Mouse (Mus musculus) adrenal gland, postnatal 10 days (tissue): ENCODE results near the gene Thbs2. TPM values are rescaled to one million over a fixed set of nuclear protein-coding genes. Genes with fewer than 3 reads are reported as not detected.

Experiments
- DNase-seq: peaks from one replicate; pipeline ENCODE4 v3.0.0; 2021; ENCODE audit warnings: mixed read lengths
- total RNA-seq, 2 experiments: library from RNA; stranded (reverse); gene quantifications; 2 replicates each; pipeline ENCODE4 v1.2.3; 2021

The Thbs2 gene
- total RNA-seq, 2 experiments from 2014 or later, result 17.7 to 22.0 TPM

DNA sequence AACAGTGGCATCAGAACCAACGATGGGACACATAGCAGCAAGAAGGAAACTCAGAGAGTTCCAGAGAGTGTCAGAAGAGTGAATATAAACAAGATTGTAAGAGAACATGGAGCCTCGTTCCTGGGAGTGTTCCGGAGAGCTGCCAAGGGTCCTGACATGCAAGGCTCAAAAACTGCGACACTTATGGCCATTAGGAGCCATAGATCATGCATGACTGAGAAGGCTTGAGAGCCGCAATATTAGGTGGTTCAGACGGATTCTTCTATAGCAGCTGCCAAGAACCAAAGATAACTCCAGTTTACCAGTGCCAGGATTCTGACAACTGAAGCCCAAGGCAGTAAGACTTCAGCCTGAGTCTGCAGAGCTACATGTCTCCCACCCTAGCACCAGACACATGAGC, 3.1 kb upstream of the Thbs2 start:
- DNase-seq, result no peak

- DNase-seq, result peak; percentile 33
Measured at GRCm38 (mm10) chr17:14696281-14696795, 2.3 kb upstream of the Thbs2 start.

DNA sequence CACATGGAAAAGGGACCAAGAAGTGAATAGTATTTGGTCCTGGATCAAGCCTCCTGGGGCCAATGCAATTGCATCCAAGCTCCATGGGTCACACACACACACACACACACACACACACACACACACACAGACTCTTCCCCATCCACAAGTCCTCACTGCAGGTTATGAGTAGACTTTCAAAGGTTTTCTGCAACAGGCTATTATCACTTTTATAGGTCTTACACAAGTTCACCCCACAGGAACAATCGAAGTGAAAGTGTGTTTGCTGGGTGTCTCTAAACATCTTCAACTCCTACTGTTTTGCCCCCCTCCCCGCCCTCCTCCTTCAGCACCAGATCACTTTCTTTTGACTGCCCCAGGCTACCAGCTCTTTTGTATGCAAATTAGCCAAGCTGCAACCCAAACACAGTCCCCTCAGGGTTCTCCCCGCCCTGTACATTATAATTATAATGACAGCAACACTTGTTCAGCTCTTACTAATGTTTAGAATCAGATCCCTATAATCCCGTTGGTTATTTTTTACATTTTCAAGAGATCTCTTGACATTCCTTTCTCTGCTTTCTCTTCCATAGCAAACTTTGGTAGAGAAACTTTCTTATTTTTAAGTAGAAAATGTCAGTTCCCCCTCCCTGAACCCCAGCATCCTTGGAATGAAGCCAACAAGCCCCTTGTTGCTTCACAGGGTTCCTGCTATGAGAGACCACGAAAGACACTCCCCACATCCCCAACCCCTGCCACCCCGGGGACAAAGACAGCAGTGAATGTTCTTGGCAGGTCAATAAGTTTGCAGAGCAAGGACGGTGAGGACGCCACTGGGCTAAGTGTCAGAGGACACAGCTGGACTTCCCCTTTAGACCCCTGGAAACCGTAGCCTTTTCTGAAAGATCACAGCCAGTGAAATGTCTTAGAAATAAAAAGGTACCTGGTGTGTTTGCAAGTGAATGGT, 714 bp downstream of the Thbs2 start:
- no peak for DNase-seq

DNA sequence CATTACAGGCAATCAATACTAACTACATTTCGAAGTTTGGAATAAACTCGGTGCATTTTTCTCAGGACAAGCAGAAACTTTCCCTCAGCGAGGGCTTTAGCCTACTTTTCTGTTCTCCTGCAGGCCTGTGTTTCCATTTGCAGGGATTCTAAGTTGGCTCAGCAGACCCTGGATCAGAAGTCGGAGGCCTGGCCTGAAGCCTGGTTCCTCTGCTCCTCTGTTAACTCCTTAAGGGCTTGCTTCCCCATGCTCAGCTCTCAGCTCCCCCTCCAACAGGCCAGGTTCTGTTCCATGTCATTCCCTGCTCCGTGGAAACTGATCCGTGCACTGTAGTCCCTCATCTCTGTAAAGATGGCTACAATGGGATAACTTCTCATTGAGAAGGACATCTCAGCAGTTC, 2.1 kb downstream of the Thbs2 start:
- DNase-seq, result peak; percentile 20

DNA sequence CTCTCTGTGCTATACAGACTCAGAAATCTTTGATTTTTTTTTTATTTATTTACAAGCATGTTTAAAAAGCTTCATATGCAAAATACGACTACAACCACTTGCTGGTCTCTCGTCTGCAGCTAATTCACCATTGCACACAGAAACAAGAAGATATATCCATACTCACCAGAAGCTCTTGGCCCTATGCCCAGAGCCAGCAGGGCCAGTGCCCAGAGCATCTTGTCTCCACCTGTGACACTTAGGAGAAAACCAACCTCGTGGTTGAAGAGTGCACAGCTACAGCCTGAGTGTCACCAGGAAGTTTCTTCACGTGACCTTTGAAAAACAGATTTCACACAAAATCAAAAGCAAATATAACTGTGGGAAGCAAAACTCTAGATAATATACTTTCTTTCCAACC, 2.8 kb downstream of the Thbs2 start:
- no peak for DNase-seq

- DNase-seq, result no peak
Measured at GRCm38 (mm10) chr17:14682836-14683235, 11.2 kb downstream of the Thbs2 start.

DNA sequence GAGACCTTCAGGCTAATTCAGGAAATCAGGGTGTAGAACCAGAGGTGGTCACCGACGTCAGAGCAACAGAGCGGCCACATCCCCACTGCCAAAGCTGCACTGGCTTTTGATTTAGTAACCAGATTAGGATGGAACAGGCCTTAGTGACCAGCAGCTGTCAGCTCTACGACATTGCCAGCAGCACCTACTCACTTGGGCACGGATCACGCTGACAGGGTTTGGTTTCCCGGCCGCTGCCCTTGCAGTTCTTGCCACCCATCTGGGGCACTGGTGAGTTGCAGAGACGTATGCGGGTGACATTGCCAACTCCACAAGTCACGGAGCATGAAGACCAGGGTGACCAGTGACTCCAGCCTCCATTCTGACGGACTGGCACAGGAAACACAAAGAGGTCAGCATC, 13.0 kb downstream of the Thbs2 start:
- DNase-seq, result no peak

DNA sequence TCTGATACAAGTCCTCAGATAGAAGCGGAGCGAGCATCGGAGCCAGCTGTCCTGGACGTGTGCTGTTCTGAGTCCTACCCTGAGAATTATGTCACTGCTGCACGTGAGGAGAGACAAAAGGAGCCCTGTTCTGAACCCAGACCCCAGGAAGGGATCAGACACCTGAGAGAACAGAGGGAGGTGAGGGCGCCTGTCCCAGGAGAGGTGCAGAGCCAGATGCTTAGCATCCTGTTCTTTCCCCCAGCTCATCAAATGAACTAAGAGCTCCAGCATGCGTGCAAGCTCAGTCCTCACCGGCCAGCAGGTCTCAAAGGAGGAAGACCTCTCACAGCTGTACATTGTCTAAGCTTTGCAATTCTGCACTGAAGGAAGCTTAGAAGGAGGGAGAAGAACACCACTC, 16.8 kb downstream of the Thbs2 start:
- DNase-seq, result no peak

DNA sequence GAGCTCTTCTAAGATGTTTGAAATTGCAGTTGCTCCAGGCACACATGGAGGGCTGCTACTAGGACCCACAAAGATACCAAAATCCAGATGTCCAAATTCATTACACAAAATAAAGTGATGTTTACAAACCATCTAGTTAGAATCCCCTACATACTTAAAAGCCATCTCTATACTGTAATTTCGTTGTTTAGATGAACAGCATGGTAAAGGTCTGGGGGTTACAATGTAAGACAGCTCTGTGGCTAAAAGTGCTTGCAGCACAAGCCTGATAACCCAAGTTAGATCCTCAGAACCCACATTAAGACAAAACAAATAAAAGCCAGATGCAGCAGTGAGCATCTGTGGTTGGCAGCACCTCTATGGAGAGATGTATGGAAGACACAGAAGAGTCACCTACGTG, 18.5 kb downstream of the Thbs2 start:
- no peak for DNase-seq

DNA sequence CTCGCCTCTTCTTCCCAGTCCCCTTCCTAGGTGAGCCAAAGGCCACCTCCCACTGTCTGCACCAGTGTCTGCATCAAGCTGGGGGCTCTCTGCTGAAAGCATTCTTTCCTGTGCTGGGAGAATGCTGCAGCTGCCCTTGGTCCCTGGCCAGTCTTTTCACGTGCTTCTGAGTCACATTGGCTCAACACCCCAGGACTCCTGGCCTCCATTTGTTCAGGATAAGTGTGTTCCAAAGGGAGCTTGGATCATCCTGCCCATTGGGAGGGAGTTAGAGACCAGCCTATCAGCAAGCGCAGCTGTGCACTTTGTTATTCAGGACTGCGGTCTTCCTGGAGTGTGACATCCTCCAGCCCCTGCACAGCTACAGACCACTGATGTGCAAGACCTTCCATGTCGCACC, 21.6 kb downstream of the Thbs2 start:
- peak; percentile 75 for DNase-seq

DNA sequence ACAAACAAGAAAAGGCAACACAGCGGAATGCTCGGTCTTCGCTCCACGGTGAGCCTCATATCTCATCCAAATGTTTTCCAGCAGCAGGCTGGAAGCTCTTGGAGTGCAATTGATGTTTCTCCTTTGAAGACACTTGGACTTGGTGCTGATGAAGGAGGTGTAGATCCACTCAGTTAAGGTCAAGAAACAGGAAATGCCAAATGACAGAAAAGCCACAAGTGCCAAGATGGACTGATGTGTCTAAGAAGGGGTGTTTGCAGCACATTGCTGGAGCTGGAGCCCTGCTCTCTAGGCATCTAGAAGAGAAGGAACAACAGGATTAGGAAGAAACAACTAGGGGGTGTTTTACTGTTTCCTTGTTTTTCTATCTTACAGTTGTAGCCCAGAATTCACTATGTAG, 26.8 kb downstream of the Thbs2 start:
- DNase-seq, result no peak

- no peak for DNase-seq
Measured at GRCm38 (mm10) chr17:14666451-14666850, 27.6 kb downstream of the Thbs2 start.

- DNase-seq, result no peak
Measured at GRCm38 (mm10) chr17:14663366-14663765, 30.7 kb downstream of the Thbs2 start.

GRCm38 (mm10) chr17:14662409-14662808, 31.6 kb downstream of the Thbs2 start:
- DNase-seq, result no peak

GRCm38 (mm10) chr17:14659746-14660145, 34.3 kb downstream of the Thbs2 start:
- DNase-seq, result no peak

DNA sequence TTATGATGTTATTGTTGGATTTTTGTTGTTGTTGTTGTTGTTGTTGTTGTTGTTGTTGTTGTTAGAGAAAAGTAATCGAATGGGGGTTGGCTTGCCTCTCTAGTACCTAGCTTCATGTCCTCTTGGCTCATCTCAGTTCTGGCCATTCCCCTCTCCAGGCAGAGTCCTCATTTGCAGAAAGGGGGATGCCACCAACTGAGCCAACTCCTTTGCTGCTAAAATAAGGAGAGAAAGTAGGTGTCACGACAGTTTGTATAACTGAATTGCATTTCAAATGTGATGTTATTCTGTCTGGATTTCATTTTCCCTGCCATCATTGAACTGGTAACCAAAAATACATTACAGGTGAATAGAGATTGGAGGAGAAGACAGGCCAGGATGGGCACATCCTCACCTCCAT, 35.9 kb downstream of the Thbs2 start:
- no peak for DNase-seq

- no peak for DNase-seq
Measured at GRCm38 (mm10) chr17:14657123-14657522, 36.9 kb downstream of the Thbs2 start.

DNA sequence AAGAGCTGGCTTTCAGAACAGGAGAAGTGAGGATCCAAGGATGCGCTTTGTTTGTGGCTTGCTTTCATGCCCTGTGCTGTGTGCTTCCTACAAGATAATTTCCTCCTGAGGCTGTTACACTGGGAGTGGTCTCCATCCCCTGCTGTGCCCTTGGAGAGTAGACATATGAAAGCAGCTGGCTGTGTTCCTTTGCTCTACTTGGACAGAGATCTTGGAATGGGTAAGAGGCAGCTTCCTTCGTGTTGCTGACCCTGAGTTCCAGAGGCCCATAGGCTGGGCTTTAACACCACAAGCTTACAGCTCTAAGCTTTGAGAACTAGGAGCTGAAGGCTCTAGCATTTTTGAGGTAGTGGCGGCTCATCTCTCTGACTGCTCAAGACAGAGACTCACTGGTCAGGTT, 39.1 kb downstream of the Thbs2 start:
- DNase-seq, result no peak

- DNase-seq, result no peak
Measured at GRCm38 (mm10) chr17:14652013-14652412, 42.0 kb downstream of the Thbs2 start.

GRCm38 (mm10) chr17:14647996-14648640, 45.9 kb downstream of the Thbs2 start:
- peak; percentile 12 for DNase-seq

- no peak for DNase-seq
Measured at GRCm38 (mm10) chr17:14643996-14644395, 50.0 kb downstream of the Thbs2 start.

- DNase-seq, result peak; percentile 47
Measured at GRCm38 (mm10) chr17:14640351-14641115, 53.5 kb downstream of the Thbs2 start.
